Mouse (Mus musculus) C2C12 (cell line): ENCODE data around the gene Zfp866.

Experiments used
- CTCF ChIP-seq: IDR thresholded peaks from one replicate; pipeline ENCODE4 v1.5.1; 2011; ENCODE audit not compliant: control insufficient read depth, insufficient read depth, insufficient read length
- FOSL1 ChIP-seq: IDR thresholded peaks from one replicate; pipeline ENCODE4 v1.8.0; 2011; ENCODE audit warnings: mild to moderate bottlenecking, low read length; ENCODE audit not compliant: poor library complexity, insufficient read depth, severe bottlenecking
- MAX ChIP-seq: IDR thresholded peaks from one replicate; pipeline ENCODE4 v1.6.1; 2011; ENCODE audit warnings: mild to moderate bottlenecking, control low read depth
- MYOD1 ChIP-seq: IDR thresholded peaks from one replicate; pipeline ENCODE4 v1.6.1; 2011; ENCODE audit warnings: low read depth; ENCODE audit not compliant: control insufficient read depth, insufficient read length
- USF1 ChIP-seq: IDR thresholded peaks from one replicate; pipeline ENCODE4 v1.6.1; 2011; ENCODE audit warnings: low read depth, mild to moderate bottlenecking, control low read depth, moderate library complexity

DNA sequence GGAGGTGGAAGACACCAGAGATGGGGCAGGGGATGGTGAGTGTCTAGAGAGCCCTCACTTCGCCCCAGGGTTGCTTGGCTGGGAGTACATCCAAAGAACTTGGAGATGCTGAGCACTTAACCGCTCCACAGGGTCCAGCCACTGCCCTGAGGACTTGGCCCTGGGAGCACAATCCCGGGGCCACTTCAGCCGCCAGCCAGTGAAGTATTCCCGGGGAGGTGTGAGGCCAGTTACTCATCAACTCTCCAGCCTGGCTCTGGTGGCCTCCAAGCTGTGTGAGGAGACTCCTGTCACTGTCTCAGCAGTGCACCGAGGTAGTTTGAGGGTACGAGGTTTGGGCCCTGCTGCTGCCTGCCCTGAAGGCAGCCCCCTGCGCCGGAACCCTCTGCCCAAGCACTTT lies 29.5 kb upstream of the Zfp866 start:
- TF ChIP-seq FOSL1 (no peak), CTCF (no peak), MAX (no peak), USF1 (no peak), MYOD1 (no peak)
